Mouse (Mus musculus): ENCODE results near the gene Proser1. TPM values are rescaled to one million over a fixed set of nuclear protein-coding genes. Genes with fewer than 3 reads are reported as not detected.

Gene Proser1
- total RNA-seq (2023) = 46.0 TPM

DNA sequence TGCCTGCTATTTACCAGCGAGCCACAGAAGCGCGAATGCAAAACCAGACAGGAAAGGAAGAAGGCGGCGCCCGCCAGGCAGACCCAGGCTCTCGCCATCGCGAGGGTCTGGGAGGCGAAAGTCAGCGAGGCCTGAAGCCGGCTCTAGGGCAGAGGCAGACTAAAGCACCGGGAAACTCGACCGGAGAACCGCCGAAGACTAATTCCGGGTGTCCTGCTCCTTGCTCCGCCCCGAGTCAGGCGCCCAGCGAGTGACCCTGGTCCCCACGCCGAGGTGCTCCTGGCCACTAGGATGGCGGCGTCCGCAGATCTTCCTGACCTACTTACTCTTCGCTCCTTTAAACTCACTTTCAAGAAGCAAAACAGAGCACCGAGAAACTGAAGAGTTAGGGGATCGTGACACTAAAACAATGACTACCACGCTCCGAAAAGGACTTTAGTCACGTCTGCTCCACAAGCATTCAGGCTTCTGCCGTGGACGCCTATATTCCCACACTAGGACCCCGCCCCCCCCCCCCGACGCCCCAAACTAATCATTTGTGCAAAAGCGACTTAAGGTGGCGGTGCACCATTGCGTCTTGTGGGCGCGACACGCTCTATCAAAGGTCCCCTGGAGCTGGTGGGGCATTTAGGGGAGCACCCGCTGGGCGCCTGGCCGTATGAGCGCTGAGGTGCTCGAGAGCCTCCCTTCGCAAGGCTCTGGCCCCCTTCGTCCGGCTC, at the start of gene Proser1, which contains the start of gene Nhlrc3:
Gene Proser1 (plus strand): TSS at position 621 of the 719 bp plus-strand sequence.
Gene Nhlrc3 (minus strand): TSS at position 287 of the 719 bp plus-strand sequence.

DNA sequence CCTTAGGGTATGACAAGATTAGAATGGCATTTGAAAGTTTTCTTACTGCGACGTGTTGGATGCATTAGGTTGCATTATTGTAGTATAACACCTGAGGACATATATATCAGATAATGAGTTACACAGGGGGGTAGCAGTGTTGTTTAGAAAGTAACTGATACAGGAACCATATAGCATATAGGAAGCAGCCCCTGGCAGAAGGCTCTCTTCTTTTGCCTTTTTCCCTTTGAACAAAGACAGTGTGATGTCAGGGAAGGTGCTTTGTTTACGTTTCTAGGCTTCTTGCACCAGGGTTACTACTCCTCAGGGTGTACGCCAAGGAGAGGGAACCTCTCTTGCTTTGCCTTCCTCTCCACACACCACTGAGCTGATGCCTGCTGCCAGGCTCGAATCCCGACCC, 24.9 kb downstream of the Proser1 start, which contains the start of gene Stoml3:
Gene Stoml3 (plus strand): TSS at position 301 of the 400 bp plus-strand sequence.

Other genes starting within 250 kb of the Proser1 start
- gene Nhlrc3, start 334 bp upstream of the Proser1 start, total RNA-seq (2023) = 13.9 TPM
- not detected for gene Stoml3, start 25.0 kb downstream of the Proser1 start, total RNA-seq (2023)
- gene Frem2, start 193.7 kb downstream of the Proser1 start, total RNA-seq (2023) = not detected

Data from CD4-positive naive resting alpha-beta T cell, adult 76 days (primary cell).